Mouse (Mus musculus) layer of hippocampus, adult 9-10 months (tissue): ENCODE measurements at regions not wholly inside any gene's neighbourhood (a gene's known extent, or its start where the extent isn't known, plus 50 kb on each side); places are given as distances from the start of the nearest gene placed in this dataset.

Source experiments
- DNase-seq: peaks from one replicate; pipeline ENCODE4 v3.0.0; 2022; ENCODE audit warnings: low spot score

DNA sequence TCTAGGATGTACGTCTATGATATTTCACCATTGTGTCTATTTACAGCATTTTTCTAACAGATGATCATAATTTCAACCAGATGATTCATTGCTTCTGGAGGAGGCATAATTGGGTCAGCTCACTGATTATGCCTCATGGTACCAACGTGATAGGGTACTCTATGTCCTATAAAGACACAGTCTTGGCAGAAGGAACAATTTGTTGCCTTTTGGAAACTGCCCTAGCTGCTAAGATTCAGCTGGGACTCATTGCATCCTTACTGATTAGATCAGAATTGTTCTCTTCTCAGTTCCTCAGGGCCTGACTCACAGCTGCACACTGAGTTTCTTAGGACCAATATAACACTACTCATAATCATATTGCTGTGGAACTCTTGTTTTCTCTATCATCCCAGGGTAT lies 856.6 kb upstream of the Pcdh17 start:
- DNase-seq, result peak; percentile 35
